Mouse (Mus musculus) frontal cortex, postnatal 14 days (tissue): ENCODE measurements around the gene Gsta2.
"Not testable (repeated sequence)": the region's sequence is repeated elsewhere in the genome, so short reads cannot be mapped to it uniquely, and the experiment has no call there.

Source experiments
- DNase-seq, 2 experiments: peaks; one replicate each; pipeline ENCODE4 v3.0.0; 2022; ENCODE audit warnings: low spot score in 2 of 2

Gsta2 gene

DNA sequence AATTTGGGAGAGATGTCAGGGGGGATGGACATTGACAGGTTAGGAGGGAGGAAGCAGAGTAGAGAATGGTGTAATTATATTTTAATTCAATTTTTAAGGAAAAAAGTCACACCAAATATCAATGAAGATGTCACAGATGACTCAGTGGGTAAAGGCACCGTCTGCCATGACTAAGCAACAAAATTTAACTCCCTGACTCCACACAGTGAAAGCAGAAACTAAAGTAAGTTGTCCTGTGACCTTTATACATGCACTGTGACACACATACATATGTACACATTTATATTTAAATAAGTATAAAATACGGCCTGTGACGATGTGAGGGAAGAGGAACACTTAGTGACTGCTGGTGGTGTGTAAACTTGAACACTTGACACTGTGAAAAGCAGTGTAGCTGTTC lies 47.5 kb downstream of the Gsta2 start:
- not testable (repeated sequence) for DNase-seq

DNA sequence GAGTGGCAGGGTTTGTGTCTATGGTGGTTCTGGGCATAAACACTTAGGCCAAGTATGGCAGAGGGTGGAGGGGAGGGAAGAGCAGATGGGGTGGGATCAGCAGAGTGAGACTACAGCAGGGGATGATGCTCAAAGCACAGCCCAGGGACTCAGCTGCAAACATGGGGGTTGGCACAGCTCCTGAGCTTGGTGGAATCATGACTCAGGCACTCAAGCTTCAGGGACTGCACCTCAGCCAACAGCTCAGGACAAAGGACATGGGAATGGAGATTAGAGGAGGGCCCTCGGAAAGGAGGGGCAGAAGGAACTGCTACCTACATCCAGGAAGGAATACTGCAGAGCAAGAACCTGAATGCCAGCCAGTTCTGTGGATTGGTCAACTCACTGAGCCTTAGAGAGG lies 56.4 kb downstream of the Gsta2 start:
- DNase-seq = not testable (repeated sequence)

- DNase-seq = no peak
Measured at GRCm38 (mm10) chr9:78298232-78298631, 57.4 kb downstream of the Gsta2 start.

GRCm38 (mm10) chr9:78296089-78296488 lies 59.5 kb downstream of the Gsta2 start:
- DNase-seq = peak in 1 of 2 experiments; percentile 8

- not testable (repeated sequence) for DNase-seq
Measured at GRCm38 (mm10) chr9:78294781-78295180, 60.8 kb downstream of the Gsta2 start.

- DNase-seq = not testable (repeated sequence)
Measured at GRCm38 (mm10) chr9:78293683-78294082, 61.9 kb downstream of the Gsta2 start.

DNA sequence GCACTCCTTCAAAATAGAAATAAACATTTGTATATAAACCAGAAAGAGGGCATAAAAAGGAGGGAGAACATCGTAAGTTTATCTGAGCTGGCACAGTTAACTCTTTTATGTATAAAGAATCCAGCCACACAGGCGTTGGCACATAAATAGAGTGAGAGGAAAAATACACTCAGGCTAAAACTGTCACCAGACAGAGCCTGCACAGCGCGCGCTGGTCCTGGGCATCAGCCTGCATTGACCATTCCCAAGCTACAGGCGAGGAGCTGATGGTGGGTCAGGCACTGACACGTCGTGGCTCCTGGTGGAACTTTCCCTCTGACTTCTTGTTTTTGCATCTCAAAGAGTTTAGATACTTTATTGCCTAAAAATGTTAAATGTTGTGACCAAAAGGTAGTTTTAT lies 63.1 kb downstream of the Gsta2 start:
- not testable (repeated sequence) for DNase-seq

DNA sequence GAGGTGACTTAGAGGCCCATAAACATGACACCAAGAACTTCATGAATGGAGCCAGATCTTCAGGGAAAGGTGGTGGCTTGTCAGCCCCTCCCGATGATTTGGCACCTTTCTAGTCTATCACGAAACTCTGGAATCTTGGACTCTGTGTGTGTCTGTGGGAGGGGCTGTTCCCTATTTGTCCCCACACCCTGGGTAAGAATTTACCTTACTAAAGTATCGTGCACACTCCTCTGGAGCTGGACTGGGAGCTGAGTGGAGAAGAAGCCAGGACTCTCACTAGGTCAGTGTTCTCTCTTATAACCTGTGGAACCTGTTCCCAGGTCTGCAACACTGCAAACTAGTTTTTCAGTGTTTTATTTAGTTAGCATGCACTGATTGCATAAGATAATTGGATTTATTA lies 65.9 kb downstream of the Gsta2 start, which contains the start of gene Gm10639:
Gene Gm10639, plus strand, starts transcription at position 201 of the 400 bp plus-strand sequence.
- not testable (repeated sequence) for DNase-seq

DNA sequence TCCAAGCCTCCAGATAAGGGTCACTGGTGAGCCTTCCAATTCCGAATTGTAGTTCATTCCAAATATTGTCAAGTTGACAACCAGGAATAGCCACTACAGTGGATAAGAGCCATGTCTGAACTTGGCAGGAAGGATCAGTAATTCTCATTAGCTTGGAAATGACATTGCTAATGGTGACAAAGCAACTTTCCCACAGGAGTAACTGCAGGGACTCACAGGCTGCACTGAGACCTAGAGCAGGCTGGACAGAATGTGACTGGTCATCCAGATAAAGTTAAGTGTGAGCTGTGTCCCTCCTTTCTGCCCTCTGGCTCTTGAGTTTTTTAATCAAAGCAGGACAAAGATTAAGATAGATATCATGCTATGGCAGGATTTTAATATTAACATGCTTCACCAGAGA lies 66.5 kb downstream of the Gsta2 start:
- not testable (repeated sequence) for DNase-seq

DNA sequence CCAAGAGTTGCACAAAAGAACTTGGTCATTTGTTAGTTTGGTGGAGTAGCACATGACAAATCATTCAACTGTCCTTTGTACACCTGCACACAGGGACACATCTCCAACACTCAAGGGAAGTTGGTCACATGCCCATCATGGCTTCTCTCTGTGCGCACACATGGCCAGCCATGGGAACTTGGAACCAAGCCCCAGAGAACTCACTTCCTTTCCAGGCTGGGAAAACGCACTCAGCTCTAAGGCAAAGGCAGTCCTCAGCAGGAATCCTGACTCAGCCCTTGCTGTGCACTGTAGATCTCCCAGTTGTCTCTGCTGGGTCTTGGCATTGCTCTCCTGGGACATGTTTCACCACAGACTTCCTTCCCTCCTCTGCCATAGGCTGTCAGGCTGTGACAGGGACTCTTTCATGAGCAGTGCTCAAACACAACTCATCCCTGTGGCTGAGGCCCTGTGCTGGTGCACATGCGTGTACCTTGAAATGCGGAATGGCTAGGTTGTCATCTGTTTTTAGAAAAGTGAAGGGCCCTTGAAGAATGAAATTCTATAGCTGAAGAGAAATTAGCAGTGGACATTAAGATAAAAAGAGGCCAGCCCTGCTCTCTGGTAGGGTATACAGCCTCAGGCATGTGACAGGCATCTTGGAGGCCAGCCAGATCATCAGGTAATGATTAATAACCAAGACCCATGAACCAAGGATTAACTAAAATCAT lies 73.4 kb downstream of the Gsta2 start:
- DNase-seq = not testable (repeated sequence)
